Mouse (Mus musculus): ENCODE data around the gene Anapc10. TPM values are rescaled to one million over a fixed set of nuclear protein-coding genes. Genes with fewer than 3 reads are reported as not detected.
"Not testable (repeated sequence)": the region's sequence is repeated elsewhere in the genome, so short reads cannot be mapped to it uniquely, and the experiment has no call there.

Gene Anapc10
- 38.4 and 39.3 TPM in 2 replicates for polyA plus RNA-seq (2016; fragmentation: Nextera tagmentation; extraction: Ambion mirVana)

DNA sequence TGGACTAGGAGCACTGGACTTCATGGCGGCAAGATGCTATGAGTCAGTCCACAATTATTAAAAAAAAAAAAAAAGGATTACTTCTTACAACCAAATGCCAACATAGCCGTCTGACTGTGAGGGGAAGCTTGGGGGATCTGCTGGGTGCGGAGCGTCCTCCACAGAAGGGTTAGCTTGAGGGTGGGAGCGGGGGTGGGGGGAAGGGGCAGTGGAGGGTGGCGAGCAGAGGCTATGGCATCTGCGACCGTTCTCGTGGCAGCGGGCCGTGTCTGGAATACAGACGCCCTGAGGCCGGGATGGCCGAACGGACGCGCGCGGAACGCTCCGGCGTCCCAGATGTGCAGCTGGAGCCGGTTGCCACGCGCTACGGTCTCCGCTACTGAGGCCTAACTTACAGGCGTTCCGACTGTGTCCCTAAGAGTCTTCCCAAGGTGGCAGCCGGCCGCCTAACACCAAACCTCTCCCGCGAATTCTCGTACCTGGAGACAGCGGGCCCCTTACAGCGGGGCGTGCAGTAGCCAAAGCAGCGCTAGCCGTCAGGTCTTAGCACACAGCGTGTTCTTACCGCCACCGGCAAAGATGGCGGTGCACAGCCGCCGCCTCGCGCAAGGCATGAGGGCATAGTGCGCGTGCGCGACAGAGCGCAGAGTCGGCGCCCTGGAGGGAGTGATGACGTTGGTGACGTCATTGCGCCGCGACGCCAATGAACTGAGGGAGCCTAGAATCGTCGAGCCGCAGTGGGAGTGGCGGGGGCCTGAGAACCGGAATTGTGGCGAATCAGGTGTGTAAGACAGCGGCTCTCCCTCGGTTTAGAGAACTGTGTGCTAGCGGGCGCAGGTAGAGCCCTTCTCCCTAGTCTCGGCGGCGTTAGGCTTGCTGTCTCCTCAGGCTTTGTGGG is at the start of gene Anapc10, which contains the start of gene Abce1:
TSS of gene Anapc10 (plus strand) at position 757 of the 898 bp plus-strand sequence.
TSS of gene Abce1 (minus strand) at position 677 of the 898 bp plus-strand sequence.
- WGBS, result under 1% methylated on average over 73 of the region's 73 CpGs
- peaks cover 14% of the 10 kb centered on the region for H3K4me1 ChIP-seq (replicated peaks)
- no peaks in the 10 kb centered on the region for H3K9me3 ChIP-seq
- peaks cover 25% of the 10 kb centered on the region for H3K36me3 ChIP-seq
- H3K4me2 ChIP-seq, result peak within 1 kb of the TSS; percentile 75
- H3K27ac ChIP-seq, result peak within 1 kb of the TSS; percentile 89
- peak within 1 kb of the TSS; percentile 87 for H3K4me3 ChIP-seq (replicated peaks)
- no peaks in the 10 kb centered on the region for H3K27me3 ChIP-seq
- peak; percentile 99 for ATAC-seq (ENCODE audit: insufficient number of reproducible peaks, insufficient read depth, low FRiP score, low TSS enrichment, low read depth)
- peak within 1 kb of the TSS; percentile 83 for H3K9ac ChIP-seq (replicated peaks)

GRCm38 (mm10) chr8:79676461-79676860 is 35.2 kb upstream of the Anapc10 start:
- Histone ChIP-seq H3K9ac (replicated peaks) (no peak overlapping the region), H3K27ac (no peak overlapping the region), H3K9me3 (no peaks in the 10 kb centered on the region), H3K27me3 (no peaks in the 10 kb centered on the region), H3K36me3 (peaks cover 32% of the 10 kb centered on the region), H3K4me3 (replicated peaks) (no peak overlapping the region), H3K4me2 (no peak overlapping the region), H3K4me1 (replicated peaks) (0 out of 2 replicates have a peak, but pooled peaks cover 5% of the 10 kb centered on the region)
- no peak for ATAC-seq (ENCODE audit: insufficient number of reproducible peaks, insufficient read depth, low FRiP score, low TSS enrichment, low read depth)
- WGBS, result 86% methylated on average over 4 of the region's 4 CpGs

- H3K4me2 ChIP-seq, result no peak overlapping the region
- 0 out of 2 replicates have a peak overlapping the region, but pooled peaks have one; percentile 17 for H3K27ac ChIP-seq
- 56% methylated on average over 5 of the region's 5 CpGs for WGBS
- no peak overlapping the region for H3K4me3 ChIP-seq (replicated peaks)
- no peak for ATAC-seq (ENCODE audit: insufficient number of reproducible peaks, insufficient read depth, low FRiP score, low TSS enrichment, low read depth)
- no peaks in the 10 kb centered on the region for H3K9me3 ChIP-seq
- peaks cover 28% of the 10 kb centered on the region for H3K36me3 ChIP-seq
- H3K9ac ChIP-seq (replicated peaks), result no peak overlapping the region
- H3K27me3 ChIP-seq, result no peaks in the 10 kb centered on the region
- H3K4me1 ChIP-seq (replicated peaks), result 0 out of 2 replicates have a peak, but pooled peaks cover 5% of the 10 kb centered on the region
Measured at GRCm38 (mm10) chr8:79679005-79679404, 32.6 kb upstream of the Anapc10 start.

DNA sequence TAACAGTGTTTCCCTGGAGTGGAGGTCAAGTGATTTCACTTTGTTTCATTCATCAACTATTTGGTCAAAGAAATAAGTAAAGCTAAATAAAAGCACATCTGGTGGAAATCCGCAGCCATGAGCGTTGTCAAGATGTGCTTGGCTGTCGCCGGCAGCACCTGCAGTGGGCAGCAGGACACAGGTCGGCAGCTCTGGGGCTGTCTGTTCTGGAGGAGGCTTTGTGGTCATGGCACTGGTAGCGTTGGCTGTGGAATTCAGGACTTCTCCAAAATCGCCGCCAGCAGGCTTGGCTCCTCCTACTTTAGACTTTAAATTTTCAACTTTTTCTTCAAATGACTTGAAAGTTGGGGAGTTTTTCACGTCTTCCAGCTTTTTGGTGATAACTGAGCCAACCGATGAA is 31.5 kb upstream of the Anapc10 start:
- not testable (repeated sequence) for H3K27me3 ChIP-seq, H3K27ac ChIP-seq
- WGBS, result 50% methylated on average over 10 of the region's 10 CpGs

GRCm38 (mm10) chr8:79680555-79680954 is 31.1 kb upstream of the Anapc10 start:
- peak overlapping the region; percentile 40 for H3K4me3 ChIP-seq (replicated peaks)
- no peaks in the 10 kb centered on the region for H3K27me3 ChIP-seq
- ATAC-seq (ENCODE audit: insufficient number of reproducible peaks, insufficient read depth, low FRiP score, low TSS enrichment, low read depth), result peak; percentile 63; the same call in 1 of the 2 replicates
- H3K36me3 ChIP-seq, result peaks cover 35% of the 10 kb centered on the region
- H3K9ac ChIP-seq (replicated peaks), result peak overlapping the region; percentile 49
- WGBS, result 7% methylated on average over 34 of the region's 34 CpGs
- H3K27ac ChIP-seq, result no peak overlapping the region
- H3K4me1 ChIP-seq (replicated peaks), result 0 out of 2 replicates have a peak, but pooled peaks cover 5% of the 10 kb centered on the region
- H3K4me2 ChIP-seq, result peak overlapping the region; percentile 67
- no peaks in the 10 kb centered on the region for H3K9me3 ChIP-seq

More for the DNA sequence above, 31.5 kb upstream of the Anapc10 start:
- H3K4me1 ChIP-seq (replicated peaks); H3K9me3 ChIP-seq; ATAC-seq (ENCODE audit: insufficient number of reproducible peaks, insufficient read depth, low FRiP score, low TSS enrichment, low read depth); H3K9ac ChIP-seq (replicated peaks): not testable (repeated sequence)
- Histone ChIP-seq H3K36me3 (peaks cover 30% of the 10 kb centered on the region), H3K4me2 (peak overlapping the region; percentile 67), H3K4me3 (replicated peaks) (peak overlapping the region; percentile 40; the same call in 1 of the 2 replicates)

GRCm38 (mm10) chr8:79680965-79681364 is 30.7 kb upstream of the Anapc10 start:
- 37% methylated on average over 2 of the region's 2 CpGs for WGBS
- Histone ChIP-seq H3K4me3 (replicated peaks) (peak overlapping the region; percentile 40), H3K9me3 (no peaks in the 10 kb centered on the region), H3K9ac (replicated peaks) (peak overlapping the region; percentile 49), H3K36me3 (peaks cover 38% of the 10 kb centered on the region), H3K4me1 (replicated peaks) (0 out of 2 replicates have a peak, but pooled peaks cover 5% of the 10 kb centered on the region), H3K27me3 (no peaks in the 10 kb centered on the region), H3K27ac (no peak overlapping the region), H3K4me2 (peak overlapping the region; percentile 67)
- ATAC-seq (ENCODE audit: insufficient number of reproducible peaks, insufficient read depth, low FRiP score, low TSS enrichment, low read depth), result no peak

DNA sequence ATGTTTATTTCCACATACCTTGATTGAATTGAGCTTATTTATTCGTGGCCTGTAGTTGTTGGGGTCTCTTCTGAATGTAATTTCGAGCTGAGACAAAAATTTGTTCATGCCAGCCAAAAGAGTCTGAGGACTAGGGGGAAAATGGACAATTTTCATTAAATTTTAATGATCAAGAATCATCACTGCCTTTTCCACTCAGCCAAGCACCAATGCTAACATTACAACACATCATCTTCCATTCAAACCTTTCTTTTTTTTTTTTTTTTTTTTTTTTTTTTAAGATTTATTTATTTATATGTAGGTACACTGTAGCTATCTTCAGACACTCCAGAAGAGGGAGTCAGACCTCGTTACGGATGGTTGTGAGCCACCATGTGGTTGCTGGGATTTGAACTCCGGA is 25.7 kb upstream of the Anapc10 start:
- not testable (repeated sequence) for H3K27ac ChIP-seq; H3K9ac ChIP-seq (replicated peaks); H3K4me1 ChIP-seq (replicated peaks); H3K9me3 ChIP-seq; ATAC-seq (ENCODE audit: insufficient number of reproducible peaks, insufficient read depth, low FRiP score, low TSS enrichment, low read depth); H3K4me3 ChIP-seq (replicated peaks); H3K27me3 ChIP-seq; H3K4me2 ChIP-seq
- WGBS, result 97% methylated on average over 4 of the region's 5 CpGs
- peaks cover 81% of the 10 kb centered on the region for H3K36me3 ChIP-seq

- Histone ChIP-seq H3K27ac (no peak overlapping the region), H3K4me3 (replicated peaks) (no peak overlapping the region), H3K36me3 (peaks cover 85% of the 10 kb centered on the region), H3K27me3 (no peaks in the 10 kb centered on the region), H3K4me1 (replicated peaks) (no peaks in the 10 kb centered on the region), H3K4me2 (no peak overlapping the region), H3K9me3 (no peaks in the 10 kb centered on the region), H3K9ac (replicated peaks) (no peak overlapping the region)
- 90% methylated on average over 2 of the region's 2 CpGs for WGBS
- no peak for ATAC-seq (ENCODE audit: insufficient number of reproducible peaks, insufficient read depth, low FRiP score, low TSS enrichment, low read depth)
Measured at GRCm38 (mm10) chr8:79692531-79692930, 19.1 kb upstream of the Anapc10 start.

DNA sequence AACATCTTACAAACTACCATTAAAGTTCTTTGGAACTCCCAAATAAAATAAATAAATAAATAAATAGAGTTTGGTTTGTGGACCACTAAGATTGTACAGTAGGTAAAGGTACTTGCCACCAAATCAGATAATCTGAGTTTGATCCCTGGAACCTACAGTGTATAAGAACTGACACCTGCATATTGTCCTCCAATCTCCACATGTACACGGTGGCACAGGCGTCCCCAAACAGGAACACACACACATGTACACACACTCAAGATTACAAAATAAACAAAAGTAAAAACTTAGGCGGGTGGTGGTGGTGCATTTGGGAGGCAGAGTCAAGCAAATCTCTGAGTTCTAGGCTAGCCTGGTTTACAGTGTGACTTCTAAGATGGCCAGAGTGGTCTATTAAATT is 4.9 kb upstream of the Anapc10 start:
- H3K36me3 ChIP-seq, result peaks cover 49% of the 10 kb centered on the region
- no peak overlapping the region for H3K4me2 ChIP-seq
- H3K9me3 ChIP-seq, result no peaks in the 10 kb centered on the region
- H3K4me3 ChIP-seq (replicated peaks), result no peak overlapping the region
- no peak overlapping the region for H3K9ac ChIP-seq (replicated peaks)
- no peaks in the 10 kb centered on the region for H3K27me3 ChIP-seq
- ATAC-seq (ENCODE audit: insufficient number of reproducible peaks, insufficient read depth, low FRiP score, low TSS enrichment, low read depth), result no peak
- H3K4me1 ChIP-seq (replicated peaks), result 0 out of 2 replicates have a peak, but pooled peaks cover 6% of the 10 kb centered on the region
- 98% methylated on average over 3 of the region's 3 CpGs for WGBS
- H3K27ac ChIP-seq, result no peak overlapping the region

DNA sequence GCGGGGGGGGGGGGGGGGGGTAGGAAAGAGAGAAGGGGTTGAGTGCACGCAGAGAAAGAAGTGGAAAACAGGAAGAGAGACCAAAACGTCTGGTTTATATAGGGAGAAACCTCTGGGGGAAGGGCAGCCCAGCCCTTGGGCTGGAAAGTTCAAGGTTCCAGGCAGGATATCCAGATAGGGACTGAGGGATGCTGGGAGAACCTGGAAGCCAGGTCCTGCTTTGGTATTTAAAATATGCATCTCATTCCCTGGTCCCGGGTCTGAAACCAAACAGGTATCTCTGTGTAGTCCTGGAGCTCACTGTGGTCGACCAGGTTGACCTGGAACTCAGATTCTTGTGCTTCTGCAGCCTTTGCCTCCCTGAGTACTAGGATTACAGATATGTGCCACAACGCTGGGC is 1.1 kb downstream of the Anapc10 start:
- no peak overlapping the region for H3K9ac ChIP-seq (replicated peaks)
- WGBS, result 51% methylated on average over 5 of the region's 6 CpGs
- peaks cover 14% of the 10 kb centered on the region for H3K4me1 ChIP-seq (replicated peaks)
- ATAC-seq (ENCODE audit: insufficient number of reproducible peaks, insufficient read depth, low FRiP score, low TSS enrichment, low read depth), result no peak
- H3K4me2 ChIP-seq, result peak overlapping the region; percentile 75
- H3K4me3 ChIP-seq (replicated peaks), result no peak overlapping the region; the same call in 1 of the 2 replicates
- H3K36me3 ChIP-seq, result peaks cover 28% of the 10 kb centered on the region
- no peak overlapping the region for H3K27ac ChIP-seq
- H3K27me3 ChIP-seq, result no peaks in the 10 kb centered on the region
- H3K9me3 ChIP-seq, result no peaks in the 10 kb centered on the region

DNA sequence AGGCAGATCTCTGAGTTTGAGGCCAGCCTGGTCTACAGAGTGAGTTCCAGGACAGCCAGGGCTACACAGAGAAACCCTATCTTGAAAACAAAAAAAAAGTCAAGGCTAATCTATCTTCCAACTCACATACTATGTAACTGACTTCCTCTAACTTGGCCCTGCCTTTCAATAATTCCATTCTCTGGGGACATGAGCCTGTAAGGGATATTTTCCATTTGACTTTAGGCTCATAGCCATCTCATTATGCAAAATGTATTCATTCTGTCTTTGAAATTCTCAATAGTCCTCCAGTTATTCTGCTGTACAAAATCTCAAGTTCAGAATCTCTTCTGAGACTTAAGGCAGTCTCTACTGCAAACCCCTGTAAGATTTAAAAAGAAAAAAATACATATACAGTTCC is 9.9 kb downstream of the Anapc10 start:
- H3K36me3 ChIP-seq, result peaks cover 47% of the 10 kb centered on the region
- ATAC-seq (ENCODE audit: insufficient number of reproducible peaks, insufficient read depth, low FRiP score, low TSS enrichment, low read depth), result no peak

More for the DNA sequence above, 9.9 kb downstream of the Anapc10 start:
- Histone ChIP-seq H3K9me3 (no peaks in the 10 kb centered on the region), H3K4me1 (replicated peaks) (peaks cover 5% of the 10 kb centered on the region; the same call in 1 of the 2 replicates), H3K4me2 (no peak overlapping the region), H3K27me3 (no peaks in the 10 kb centered on the region), H3K9ac (replicated peaks) (no peak overlapping the region), H3K4me3 (replicated peaks) (no peak overlapping the region), H3K27ac (no peak overlapping the region)

All from limb, embryonic 12.5 days (tissue).